Mouse (Mus musculus): ENCODE measurements around the gene Tom1l1. TPM values are rescaled to one million over a fixed set of nuclear protein-coding genes. Genes with fewer than 3 reads are reported as not detected.

Gene Tom1l1
- 1 to 10 TPM; 2.8 to 4.3 TPM for total RNA-seq (2023)

GRCm38 (mm10) chr11:90687460-90688416 is at the start of gene Tom1l1:
TSS of gene Tom1l1 (minus strand) at chr11:90688366.

GRCm38 (mm10) chr11:90637440-90638311 is 50.5 kb downstream of the Tom1l1 start, which contains the start of the genes Stxbp4 and Cox11:
TSS of gene Stxbp4 (minus strand) at chr11:90638084.
TSS of gene Cox11 (plus strand) at chr11:90638173.

Other genes with a start within 250 kb of the Tom1l1 start
- 1 to 10 TPM in 1 of 2 experiments, under 1 TPM in 1; 0.77 to 2.4 TPM for gene Stxbp4, start 50.3 kb downstream of the Tom1l1 start, total RNA-seq (2023)
- 1 to 10 TPM; 6.7 to 7.7 TPM for gene Cox11, start 50.2 kb downstream of the Tom1l1 start, total RNA-seq (2023)

All from neutrophil, adult 83 days (primary cell).